Mouse (Mus musculus) lung, postnatal 0 days (tissue): ENCODE results near the gene Prkce. TPM values are rescaled to one million over a fixed set of nuclear protein-coding genes. Genes with fewer than 3 reads are reported as not detected.
A peak's percentile ranks its signal among the peaks of the same experiment; 100 is the strongest.

Source experiments
- ATAC-seq: fragments of 200-750 bp; cut with Nextera tagmentation; 2 replicates; pipeline ENCODE4 v1.8.0; 2017; ENCODE audit warnings: moderate library complexity
- DNase-seq: peaks from one replicate; pipeline ENCODE4 v3.0.0-alpha.2; 2016; ENCODE audit warnings: low spot score
- H3K27ac ChIP-seq: fragments of 300-500 bp; sonication (generic); 2 replicates; pipeline ENCODE4 v1.5.1; 2014; ENCODE audit warnings: antibody characterized with exemption, mild to moderate bottlenecking, low read length, mixed read lengths
- H3K27me3 ChIP-seq: fragments of 300-500 bp; sonication (generic); replicated peaks from 2 replicates; pipeline ENCODE4 v1.6.1; 2014; ENCODE audit warnings: low read length, mixed read lengths; ENCODE audit not compliant: insufficient read depth
- H3K36me3 ChIP-seq: fragments of 300-500 bp; sonication (generic); 2 replicates; pipeline ENCODE4 v1.6.1; 2014; ENCODE audit warnings: low read length, mixed read lengths; ENCODE audit not compliant: insufficient read depth
- H3K4me1 ChIP-seq: fragments of 300-500 bp; sonication (generic); 2 replicates; pipeline ENCODE4 v1.6.1; 2014; ENCODE audit warnings: antibody characterized with exemption, low read depth, low read length, mixed read lengths; ENCODE audit not compliant: insufficient read depth
- H3K4me2 ChIP-seq: fragments of 300-500 bp; sonication (generic); replicated peaks from 2 replicates; pipeline ENCODE4 v1.6.1; 2014; ENCODE audit warnings: low read depth, mild to moderate bottlenecking, low read length, moderate library complexity, mixed read lengths
- H3K4me3 ChIP-seq: fragments of 300-500 bp; sonication (generic); 2 replicates; pipeline ENCODE4 v1.5.1; 2014; ENCODE audit warnings: low read depth, low read length
- H3K9ac ChIP-seq: fragments of 300-500 bp; sonication (generic); replicated peaks from 2 replicates; pipeline ENCODE4 v1.6.1; 2014; ENCODE audit warnings: low read depth, mild to moderate bottlenecking
- H3K9me3 ChIP-seq: fragments of 300-500 bp; sonication (generic); 2 replicates; pipeline ENCODE4 v1.6.1; 2016; ENCODE audit warnings: low read length, mixed read lengths
- CTCF ChIP-seq: IDR thresholded peaks from 2 replicates; pipeline ENCODE4 v1.5.1; 2016; ENCODE audit warnings: antibody characterized with exemption, mild to moderate bottlenecking
- EP300 ChIP-seq: IDR thresholded peaks from 2 replicates; pipeline ENCODE4 v1.6.1; 2016; ENCODE audit warnings: antibody characterized with exemption, mild to moderate bottlenecking, control low read depth
- WGBS: fragments of 180-500 bp; shearing (Covaris S2); extraction: QIAGEN DNeasy Blood & Tissue Kit; methylation state at CpG from one replicate; pipeline ENCODE4 v1.1.7; 2014; 5-methylcytosine and 5-hydroxymethylcytosine counted together
- polyA plus RNA-seq: library from polyadenylated mRNA; unstranded; fragments of >200 nt; fragmentation: Nextera tagmentation; extraction: Ambion mirVana; gene quantifications from 2 replicates; pipeline ENCODE4 v1.2.1, GENCODE M21; 2015

Gene Prkce
- polyA plus RNA-seq, 1 experiment from 2014 or later = 10.6 TPM

DNA sequence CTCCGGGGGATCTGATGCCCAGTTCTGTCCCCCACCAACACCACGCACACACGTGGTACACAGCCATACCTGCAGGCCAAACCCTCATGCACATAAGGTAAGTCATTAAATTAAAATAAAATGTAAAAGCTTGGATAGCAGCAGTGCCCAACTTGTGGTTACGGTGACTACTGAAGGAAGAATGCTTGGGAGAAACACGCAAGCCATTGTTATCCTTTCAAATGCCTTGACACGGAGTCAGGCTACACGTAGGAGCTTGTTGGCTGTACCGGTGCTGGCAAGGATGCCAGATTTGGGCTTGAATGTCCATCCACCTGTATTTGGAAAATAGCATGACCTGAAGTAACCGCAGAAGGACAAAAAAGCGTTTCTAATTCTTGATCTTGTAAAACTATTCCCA is 423.7 kb downstream of the Prkce start:
- no peak for DNase-seq
- Histone ChIP-seq H3K27me3 (no peaks in the 10 kb centered on the region), H3K4me1 (no peaks in the 10 kb centered on the region; the same call in 1 of the 2 replicates), H3K27ac (no peak overlapping the region), H3K9me3 (no peaks in the 10 kb centered on the region), H3K4me3 (no peak overlapping the region), H3K9ac (no peak overlapping the region), H3K36me3 (no peaks in the 10 kb centered on the region), H3K4me2 (no peak overlapping the region)
- ATAC-seq = no peak
- 92% methylated on average over 10 of the region's 10 CpGs for WGBS
- TF ChIP-seq CTCF = no peak
- TF ChIP-seq EP300 = no peak

DNA sequence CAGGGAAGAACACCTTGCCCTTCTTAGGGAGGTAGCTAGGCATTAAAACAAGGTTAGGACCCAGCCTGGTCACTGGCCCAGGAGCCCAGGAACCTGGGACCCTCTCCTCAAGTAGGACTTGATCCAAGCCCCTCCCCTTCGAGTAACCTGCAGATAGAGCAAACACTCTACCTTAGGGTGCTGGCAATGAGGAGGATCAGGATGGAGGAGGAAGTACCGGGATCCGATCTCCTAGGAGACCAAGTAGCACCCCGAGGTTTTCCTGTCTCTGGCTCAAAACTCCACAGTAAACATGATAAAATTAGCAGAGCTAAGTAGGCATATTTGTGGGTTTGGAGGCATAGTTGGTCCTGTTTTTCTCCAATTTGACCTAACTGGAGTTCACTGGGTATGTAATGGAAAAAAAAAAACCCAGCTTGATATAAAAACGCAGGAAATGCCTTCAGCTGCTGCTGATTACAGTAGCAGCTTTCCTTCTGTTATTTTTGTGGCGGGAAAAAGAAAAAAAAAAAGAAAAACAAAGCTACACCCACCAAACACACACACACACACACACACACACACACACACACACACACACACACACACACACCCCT is 425.5 kb downstream of the Prkce start:
- no peak overlapping the region for H3K4me3 ChIP-seq
- no peaks in the 10 kb centered on the region for H3K27me3 ChIP-seq
- WGBS = 23% methylated on average over 6 of the region's 6 CpGs
- TF ChIP-seq EP300 (no peak), CTCF (no peak)
- no peaks in the 10 kb centered on the region for H3K36me3 ChIP-seq
- no peak overlapping the region for H3K27ac ChIP-seq
- H3K4me2 ChIP-seq = no peak overlapping the region
- H3K4me1 ChIP-seq = no peaks in the 10 kb centered on the region; the same call in 1 of the 2 replicates
- H3K9ac ChIP-seq = no peak overlapping the region
- ATAC-seq (no peak), DNase-seq (peak; percentile 41)
- no peaks in the 10 kb centered on the region for H3K9me3 ChIP-seq

DNA sequence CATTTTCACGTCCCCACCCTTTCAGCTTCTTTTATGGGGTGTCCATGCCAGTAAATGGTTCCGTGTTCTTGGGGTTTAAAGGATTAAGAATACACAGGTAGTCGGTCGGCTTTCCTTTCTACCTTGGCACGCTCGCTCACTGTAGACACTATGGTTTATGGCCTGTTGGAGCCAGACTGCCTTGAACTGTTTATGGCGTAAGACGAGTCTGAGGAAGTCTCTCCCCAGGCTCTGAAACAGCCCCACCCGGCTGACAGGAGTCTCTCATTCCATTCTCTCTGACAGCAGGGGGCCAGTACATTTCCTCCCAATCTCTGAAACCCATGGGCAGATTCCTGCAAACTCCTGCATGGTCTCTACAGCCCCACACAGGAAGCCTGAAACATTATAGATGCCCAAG is 427.9 kb downstream of the Prkce start:
- TF ChIP-seq EP300 (no peak), CTCF (peak; percentile 30)
- DNase-seq (no peak), ATAC-seq (peak; percentile 26; the same call in 1 of the 2 replicates)
- H3K4me2 ChIP-seq = no peak overlapping the region
- no peaks in the 10 kb centered on the region for H3K36me3 ChIP-seq
- no peak overlapping the region for H3K27ac ChIP-seq
- no peaks in the 10 kb centered on the region; the same call in 1 of the 2 replicates for H3K4me1 ChIP-seq
- H3K4me3 ChIP-seq = no peak overlapping the region
- 70% methylated on average over 9 of the region's 9 CpGs for WGBS
- H3K27me3 ChIP-seq = no peaks in the 10 kb centered on the region
- no peaks in the 10 kb centered on the region for H3K9me3 ChIP-seq
- H3K9ac ChIP-seq = no peak overlapping the region

DNA sequence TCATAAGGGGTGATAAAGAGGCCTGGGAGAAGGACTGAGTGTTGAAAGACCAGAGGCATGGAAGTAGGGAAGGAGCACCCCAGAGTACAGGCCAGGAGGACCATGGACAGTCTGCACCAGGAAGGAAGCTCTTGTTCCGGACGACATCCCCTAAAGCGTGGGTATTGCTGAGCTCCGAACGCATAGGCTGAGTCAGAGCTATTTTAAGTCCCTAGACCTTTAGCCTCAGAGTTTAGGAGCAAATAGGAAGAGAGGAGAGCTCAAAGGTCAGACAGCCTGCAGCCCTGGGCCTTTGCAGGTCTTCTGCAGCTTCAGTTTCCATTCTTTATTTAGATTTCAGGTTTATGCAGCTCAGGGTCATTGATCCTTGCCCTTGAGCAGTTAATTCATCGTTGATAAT is 433.5 kb downstream of the Prkce start:
- WGBS = 47% methylated on average over 6 of the region's 6 CpGs
- Histone ChIP-seq H3K4me1 (no peaks in the 10 kb centered on the region), H3K9me3 (no peaks in the 10 kb centered on the region), H3K4me3 (no peak overlapping the region), H3K36me3 (no peaks in the 10 kb centered on the region), H3K27me3 (no peaks in the 10 kb centered on the region), H3K4me2 (no peak overlapping the region), H3K27ac (no peak overlapping the region), H3K9ac (no peak overlapping the region)
- TF ChIP-seq EP300 (no peak), CTCF (no peak)
- DNase-seq (no peak), ATAC-seq (peak; percentile 52)

- no peak for TF ChIP-seq EP300
- TF ChIP-seq CTCF = peak; percentile 45
- H3K9me3 ChIP-seq = no peaks in the 10 kb centered on the region
- no peak overlapping the region for H3K9ac ChIP-seq
- H3K4me1 ChIP-seq = no peaks in the 10 kb centered on the region
- H3K4me2 ChIP-seq = no peak overlapping the region
- H3K27me3 ChIP-seq = no peaks in the 10 kb centered on the region
- no peak overlapping the region for H3K27ac ChIP-seq
- no peak overlapping the region for H3K4me3 ChIP-seq
- DNase-seq (no peak), ATAC-seq (no peak)
- no peaks in the 10 kb centered on the region for H3K36me3 ChIP-seq
- 82% methylated on average over 2 of the region's 2 CpGs for WGBS
These were observed 434.3 kb downstream of the Prkce start for GRCm38 (mm10) chr17:86601901-86602300.

- no peaks in the 10 kb centered on the region for H3K4me1 ChIP-seq
- H3K4me2 ChIP-seq = no peak overlapping the region
- no peak overlapping the region for H3K4me3 ChIP-seq
- DNase-seq (no peak), ATAC-seq (no peak)
- no peak for TF ChIP-seq CTCF
- TF ChIP-seq EP300 = no peak
- no peaks in the 10 kb centered on the region for H3K27me3 ChIP-seq
- H3K9ac ChIP-seq = no peak overlapping the region
- no peak overlapping the region for H3K27ac ChIP-seq
- H3K36me3 ChIP-seq = no peaks in the 10 kb centered on the region
- WGBS = 61% methylated on average over 5 of the region's 5 CpGs
- no peaks in the 10 kb centered on the region for H3K9me3 ChIP-seq
These were observed 436.4 kb downstream of the Prkce start for GRCm38 (mm10) chr17:86603848-86604444.
